Mouse (Mus musculus): Measurements from ENCODE around the gene Lrmda. TPM values are rescaled to one million over a fixed set of nuclear protein-coding genes. Genes with fewer than 3 reads are reported as not detected.

The Lrmda gene
- total RNA-seq, 1 experiment from 2014 or later = 23.9 TPM

GRCm38 (mm10) chr14:23096017-23096336, 1076.5 kb downstream of the Lrmda start:
- no peak for ATAC-seq (replicated peaks in 1 of 2; ENCODE audit: insufficient read depth in 1 of 2, low FRiP score in 2 of 2, low TSS enrichment in 1 of 2, low read depth in 1 of 2, poor library complexity in 2 of 2, severe bottlenecking in 2 of 2)

GRCm38 (mm10) chr14:23096405-23096804, 1076.9 kb downstream of the Lrmda start:
- ATAC-seq (replicated peaks in 1 of 2; ENCODE audit: insufficient read depth in 1 of 2, low FRiP score in 2 of 2, low TSS enrichment in 1 of 2, low read depth in 1 of 2, poor library complexity in 2 of 2, severe bottlenecking in 2 of 2) = no peak

Other genes starting within 250 kb of the Lrmda start
- 301 and 303 TPM in 2 replicates for gene Vdac2, start 194.5 kb upstream of the Lrmda start, total RNA-seq (2017)
- 5.2 and 14.4 TPM in 2 replicates for gene Comtd1, start 170.7 kb upstream of the Lrmda start, total RNA-seq (2017)
- 0.40 and 1.4 TPM in 2 replicates for gene Zfp503, start 30.1 kb upstream of the Lrmda start, total RNA-seq (2017)